Mouse (Mus musculus) liver, embryonic 16.5 days (tissue): ENCODE measurements at regions not wholly inside any gene's neighbourhood (a gene's known extent, or its start where the extent isn't known, plus 50 kb on each side); places are given as distances from the start of the nearest gene placed in this dataset.

ENCODE experiments used
- ATAC-seq: fragments of 200-750 bp; cut with Nextera tagmentation; 2 replicates; pipeline ENCODE4 v1.8.0; 2017; ENCODE audit warnings: low read depth, mild to moderate bottlenecking, moderate number of reproducible peaks, moderate library complexity
- H3K27ac ChIP-seq: fragments of 300-500 bp; sonication (generic); 2 replicates; pipeline ENCODE4 v1.5.1; 2014; ENCODE audit warnings: mild to moderate bottlenecking, low read length
- H3K27me3 ChIP-seq: fragments of 300-500 bp; sonication (generic); 2 replicates; pipeline ENCODE4 v1.6.1; 2014; ENCODE audit warnings: low read depth, low read length, mixed read lengths; ENCODE audit not compliant: control insufficient read depth, insufficient read depth
- H3K36me3 ChIP-seq: fragments of 300-500 bp; sonication (generic); 2 replicates; pipeline ENCODE4 v1.6.1; 2014; ENCODE audit warnings: mild to moderate bottlenecking; ENCODE audit not compliant: control insufficient read depth, insufficient read depth
- H3K4me1 ChIP-seq: fragments of 300-500 bp; sonication (generic); 2 replicates; pipeline ENCODE4 v1.6.1; 2014; ENCODE audit warnings: low read depth, low read length, mixed read lengths; ENCODE audit not compliant: control insufficient read depth
- H3K4me2 ChIP-seq: fragments of 300-500 bp; sonication (generic); 2 replicates; pipeline ENCODE4 v1.6.1; 2014; ENCODE audit warnings: low read depth, low read length, mixed read lengths
- H3K4me3 ChIP-seq: fragments of 300-500 bp; sonication (generic); 2 replicates; pipeline ENCODE4 v1.5.1; 2014; ENCODE audit warnings: low read depth, mild to moderate bottlenecking, low read length
- H3K9ac ChIP-seq: fragments of 300-500 bp; sonication (generic); 2 replicates; pipeline ENCODE4 v1.6.1; 2014; ENCODE audit warnings: low read depth, low read length
- H3K9me3 ChIP-seq: fragments of 300-500 bp; sonication (generic); replicated peaks from 2 replicates; pipeline ENCODE4 v1.6.1; 2016; ENCODE audit warnings: low read length; ENCODE audit not compliant: control insufficient read depth
- WGBS: fragments of 180-500 bp; shearing (Covaris S2); extraction: QIAGEN DNeasy Blood & Tissue Kit; methylation state at CpG from one replicate; pipeline ENCODE4 v1.1.7; 2014; ENCODE audit not compliant: insufficient replicate concordance; 5-methylcytosine and 5-hydroxymethylcytosine counted together

GRCm38 (mm10) chr13:16325661-16326060 lies 314.0 kb downstream of the Inhba start:
- WGBS: 64% methylated on average over 2 of the region's 2 CpGs

GRCm38 (mm10) chr13:16341727-16342126 lies 330.1 kb downstream of the Inhba start:
- H3K9me3 ChIP-seq: no peaks in the 10 kb centered on the region
- no peak overlapping the region for H3K27ac ChIP-seq
- no peaks in the 10 kb centered on the region for H3K27me3 ChIP-seq
- no peak overlapping the region for H3K4me3 ChIP-seq
- 50% methylated on average over 1 of the region's 1 CpGs for WGBS
- H3K4me1 ChIP-seq: no peaks in the 10 kb centered on the region
- no peak overlapping the region for H3K9ac ChIP-seq
- no peak overlapping the region for H3K4me2 ChIP-seq
- no peak for ATAC-seq
- no peaks in the 10 kb centered on the region for H3K36me3 ChIP-seq

More at GRCm38 (mm10) chr13:16325661-16326060, 314.0 kb downstream of the Inhba start:
- Histone ChIP-seq H3K4me1 (no peaks in the 10 kb centered on the region), H3K9me3 (no peaks in the 10 kb centered on the region), H3K27me3 (no peaks in the 10 kb centered on the region), H3K36me3 (no peaks in the 10 kb centered on the region), H3K9ac (no peak overlapping the region), H3K27ac (no peak overlapping the region), H3K4me2 (no peak overlapping the region), H3K4me3 (no peak overlapping the region)
- no peak for ATAC-seq

GRCm38 (mm10) chr13:16342171-16342570 lies 330.5 kb downstream of the Inhba start:
- Histone ChIP-seq H3K4me1 (no peaks in the 10 kb centered on the region), H3K27me3 (no peaks in the 10 kb centered on the region), H3K4me2 (no peak overlapping the region), H3K4me3 (no peak overlapping the region), H3K9ac (no peak overlapping the region), H3K27ac (no peak overlapping the region), H3K9me3 (no peaks in the 10 kb centered on the region), H3K36me3 (no peaks in the 10 kb centered on the region)
- 69% methylated on average over 4 of the region's 4 CpGs for WGBS
- ATAC-seq: no peak

- H3K36me3 ChIP-seq: no peaks in the 10 kb centered on the region
- no peaks in the 10 kb centered on the region for H3K27me3 ChIP-seq
- H3K9me3 ChIP-seq: no peaks in the 10 kb centered on the region
- ATAC-seq: no peak
- no peak overlapping the region for H3K27ac ChIP-seq
- H3K4me1 ChIP-seq: no peaks in the 10 kb centered on the region
- no peak overlapping the region for H3K4me2 ChIP-seq
- H3K9ac ChIP-seq: no peak overlapping the region
- WGBS: 56% methylated on average over 4 of the region's 4 CpGs
- no peak overlapping the region for H3K4me3 ChIP-seq
These were observed 331.8 kb downstream of the Inhba start for GRCm38 (mm10) chr13:16343280-16343945.

- Histone ChIP-seq H3K9ac (no peak overlapping the region), H3K27ac (no peak overlapping the region), H3K27me3 (no peaks in the 10 kb centered on the region), H3K36me3 (no peaks in the 10 kb centered on the region), H3K4me1 (no peaks in the 10 kb centered on the region), H3K9me3 (no peaks in the 10 kb centered on the region), H3K4me3 (no peak overlapping the region), H3K4me2 (no peak overlapping the region)
- 25% methylated on average over 1 of the region's 1 CpGs for WGBS
- ATAC-seq: no peak
These were observed 337.7 kb downstream of the Inhba start for GRCm38 (mm10) chr13:16349353-16349752.

- Histone ChIP-seq H3K4me1 (no peaks in the 10 kb centered on the region), H3K9me3 (no peaks in the 10 kb centered on the region), H3K27ac (no peak overlapping the region), H3K36me3 (no peaks in the 10 kb centered on the region), H3K4me2 (no peak overlapping the region), H3K4me3 (no peak overlapping the region), H3K9ac (no peak overlapping the region), H3K27me3 (no peaks in the 10 kb centered on the region)
- WGBS: 68% methylated on average over 3 of the region's 3 CpGs
- ATAC-seq: no peak
These were observed 338.4 kb downstream of the Inhba start for GRCm38 (mm10) chr13:16350061-16350460.

- H3K27me3 ChIP-seq: no peaks in the 10 kb centered on the region
- no peak overlapping the region for H3K4me3 ChIP-seq
- H3K4me2 ChIP-seq: no peak overlapping the region
- 60% methylated on average over 1 of the region's 1 CpGs for WGBS
- no peaks in the 10 kb centered on the region for H3K36me3 ChIP-seq
- H3K9me3 ChIP-seq: no peaks in the 10 kb centered on the region
- ATAC-seq: no peak
- H3K27ac ChIP-seq: no peak overlapping the region
- H3K9ac ChIP-seq: no peak overlapping the region
- no peaks in the 10 kb centered on the region for H3K4me1 ChIP-seq
These were observed 343.7 kb downstream of the Inhba start for GRCm38 (mm10) chr13:16355316-16355715.

GRCm38 (mm10) chr13:16379492-16379891 lies 367.8 kb downstream of the Inhba start:
- H3K27ac ChIP-seq: no peak overlapping the region
- H3K4me3 ChIP-seq: no peak overlapping the region
- no peak for ATAC-seq
- 54% methylated on average over 5 of the region's 5 CpGs for WGBS
- H3K9me3 ChIP-seq: no peaks in the 10 kb centered on the region
- H3K4me2 ChIP-seq: no peak overlapping the region
- H3K9ac ChIP-seq: no peak overlapping the region
- no peaks in the 10 kb centered on the region for H3K27me3 ChIP-seq
- no peaks in the 10 kb centered on the region for H3K4me1 ChIP-seq
- H3K36me3 ChIP-seq: no peaks in the 10 kb centered on the region

GRCm38 (mm10) chr13:16379949-16380348 lies 368.3 kb downstream of the Inhba start:
- Histone ChIP-seq H3K4me1 (no peaks in the 10 kb centered on the region), H3K4me2 (no peak overlapping the region), H3K9me3 (no peaks in the 10 kb centered on the region), H3K4me3 (no peak overlapping the region), H3K36me3 (no peaks in the 10 kb centered on the region), H3K27me3 (no peaks in the 10 kb centered on the region), H3K27ac (no peak overlapping the region), H3K9ac (no peak overlapping the region)
- WGBS: 63% methylated on average over 2 of the region's 2 CpGs
- ATAC-seq: no peak
